Mouse (Mus musculus) E14TG2a.4 (cell line): ENCODE measurements around the gene Nrp2.

ENCODE experiments used
- H3K27me3 ChIP-seq: 2 replicates; pipeline ENCODE4 v1.6.1; 2014; ENCODE audit warnings: low read length, control low read depth; ENCODE audit not compliant: insufficient read depth
- H3K36me3 ChIP-seq: 2 replicates; pipeline ENCODE4 v1.6.1; 2014; ENCODE audit warnings: low read length, control low read depth; ENCODE audit not compliant: insufficient read depth
- H3K4me1 ChIP-seq: replicated peaks from 2 replicates; pipeline ENCODE4 v1.6.1; 2014; ENCODE audit warnings: low read depth, low read length, control low read depth
- H3K4me3 ChIP-seq: replicated peaks from 2 replicates; pipeline ENCODE4 v1.5.1; 2014; ENCODE audit warnings: mild to moderate bottlenecking, low read length
- H3K9me3 ChIP-seq: 2 replicates; pipeline ENCODE4 v1.6.1; 2014; ENCODE audit warnings: low read length, control low read depth
- CTCF ChIP-seq: conservative IDR thresholded peaks from 2 replicates; pipeline ENCODE4 v1.5.1; 2014; ENCODE audit warnings: low read length
- NANOG ChIP-seq: IDR thresholded peaks from 2 replicates; pipeline ENCODE4 v1.6.1; 2014; ENCODE audit warnings: borderline replicate concordance, low read length, mixed read lengths
- POU5F1 ChIP-seq: IDR thresholded peaks from 2 replicates; pipeline ENCODE4 v1.6.1; 2014; ENCODE audit warnings: low read length, borderline replicate concordance

Gene Nrp2

GRCm38 (mm10) chr1:62707913-62708860 is 5.1 kb downstream of the Nrp2 start:
- Histone ChIP-seq H3K9me3 (no peaks in the 10 kb centered on the region), H3K27me3 (peaks cover 82% of the 10 kb centered on the region), H3K4me1 (peaks cover 64% of the 10 kb centered on the region), H3K4me3 (peak overlapping the region; percentile 23; the same call in 1 of the 2 replicates), H3K36me3 (no peaks in the 10 kb centered on the region)
- TF ChIP-seq NANOG (peak; percentile 52), CTCF (no peak)

- TF ChIP-seq NANOG: no peak
- no peak for TF ChIP-seq CTCF
- TF ChIP-seq POU5F1: no peak
- peaks cover 60% of the 10 kb centered on the region for H3K4me1 ChIP-seq
- no peak overlapping the region for H3K4me3 ChIP-seq
- peaks cover 66% of the 10 kb centered on the region for H3K27me3 ChIP-seq
- H3K36me3 ChIP-seq: no peaks in the 10 kb centered on the region
- H3K9me3 ChIP-seq: no peaks in the 10 kb centered on the region
Observed at GRCm38 (mm10) chr1:62709770-62710335, 6.8 kb downstream of the Nrp2 start.

- H3K36me3 ChIP-seq: no peaks in the 10 kb centered on the region
- H3K4me1 ChIP-seq: peaks cover 59% of the 10 kb centered on the region
- H3K9me3 ChIP-seq: no peaks in the 10 kb centered on the region
- TF ChIP-seq NANOG: no peak
- TF ChIP-seq POU5F1: no peak
- TF ChIP-seq CTCF: no peak
- peaks cover 35% of the 10 kb centered on the region for H3K27me3 ChIP-seq
- H3K4me3 ChIP-seq: no peak overlapping the region
Observed at GRCm38 (mm10) chr1:62713021-62713676, 10.1 kb downstream of the Nrp2 start.

- Histone ChIP-seq H3K4me1 (peaks cover 54% of the 10 kb centered on the region), H3K4me3 (no peak overlapping the region), H3K27me3 (peaks cover 30% of the 10 kb centered on the region), H3K36me3 (no peaks in the 10 kb centered on the region), H3K9me3 (no peaks in the 10 kb centered on the region)
- TF ChIP-seq POU5F1 (no peak), CTCF (no peak)
Observed at GRCm38 (mm10) chr1:62715004-62715403, 11.9 kb downstream of the Nrp2 start.

GRCm38 (mm10) chr1:62715692-62716091 is 12.6 kb downstream of the Nrp2 start:
- H3K36me3 ChIP-seq: no peaks in the 10 kb centered on the region
- no peaks in the 10 kb centered on the region for H3K9me3 ChIP-seq
- no peak for TF ChIP-seq CTCF
- no peak for TF ChIP-seq POU5F1
- TF ChIP-seq NANOG: no peak
- peaks cover 27% of the 10 kb centered on the region for H3K27me3 ChIP-seq
- no peak overlapping the region for H3K4me3 ChIP-seq
- H3K4me1 ChIP-seq: peaks cover 57% of the 10 kb centered on the region

GRCm38 (mm10) chr1:62716836-62717478 is 13.9 kb downstream of the Nrp2 start:
- no peak for TF ChIP-seq CTCF
- no peak for TF ChIP-seq NANOG
- no peak for TF ChIP-seq POU5F1
- no peak overlapping the region for H3K4me3 ChIP-seq
- peaks cover 69% of the 10 kb centered on the region for H3K4me1 ChIP-seq
- H3K36me3 ChIP-seq: no peaks in the 10 kb centered on the region
- no peaks in the 10 kb centered on the region for H3K9me3 ChIP-seq
- H3K27me3 ChIP-seq: peaks cover 24% of the 10 kb centered on the region

- Histone ChIP-seq H3K4me1 (peaks cover 69% of the 10 kb centered on the region), H3K9me3 (no peaks in the 10 kb centered on the region), H3K4me3 (no peak overlapping the region), H3K36me3 (no peaks in the 10 kb centered on the region), H3K27me3 (peaks cover 21% of the 10 kb centered on the region)
- TF ChIP-seq NANOG (no peak), POU5F1 (no peak), CTCF (no peak)
Observed at GRCm38 (mm10) chr1:62717552-62718236, 14.6 kb downstream of the Nrp2 start.

GRCm38 (mm10) chr1:62718237-62718571 is 15.1 kb downstream of the Nrp2 start:
- H3K36me3 ChIP-seq: no peaks in the 10 kb centered on the region
- no peak for TF ChIP-seq NANOG
- no peak for TF ChIP-seq CTCF
- TF ChIP-seq POU5F1: no peak
- peaks cover 21% of the 10 kb centered on the region for H3K27me3 ChIP-seq
- no peaks in the 10 kb centered on the region for H3K9me3 ChIP-seq
- H3K4me1 ChIP-seq: peaks cover 66% of the 10 kb centered on the region
- H3K4me3 ChIP-seq: no peak overlapping the region
